Mouse (Mus musculus) stomach, embryonic 15.5 days (tissue): ENCODE data around the gene Mrps5. TPM values are rescaled to one million over a fixed set of nuclear protein-coding genes. Genes with fewer than 3 reads are reported as not detected.

Experiments used
- ATAC-seq: fragments of 200-750 bp; cut with Nextera tagmentation; 2 replicates; pipeline ENCODE4 v1.8.0; 2017; ENCODE audit warnings: low read depth, moderate number of reproducible peaks, moderate TSS enrichment; ENCODE audit not compliant: insufficient read depth, low FRiP score
- H3K27ac ChIP-seq: fragments of 300-500 bp; sonication (generic); 2 replicates; pipeline ENCODE4 v1.5.1; 2015; ENCODE audit warnings: mild to moderate bottlenecking, inconsistent platforms
- H3K27me3 ChIP-seq: fragments of 300-500 bp; sonication (generic); replicated peaks from 2 replicates; pipeline ENCODE4 v1.6.1; 2015; ENCODE audit warnings: inconsistent platforms
- H3K36me3 ChIP-seq: fragments of 300-500 bp; sonication (generic); 2 replicates; pipeline ENCODE4 v1.6.1; 2015; ENCODE audit warnings: inconsistent platforms
- H3K4me1 ChIP-seq: fragments of 300-500 bp; sonication (generic); 2 replicates; pipeline ENCODE4 v1.6.1; 2015; ENCODE audit warnings: inconsistent platforms
- H3K4me2 ChIP-seq: fragments of 300-500 bp; sonication (generic); 2 replicates; pipeline ENCODE4 v1.6.1; 2015; ENCODE audit warnings: mild to moderate bottlenecking, inconsistent platforms
- H3K4me3 ChIP-seq: fragments of 300-500 bp; sonication (generic); replicated peaks from 2 replicates; pipeline ENCODE4 v1.5.1; 2015; ENCODE audit warnings: inconsistent platforms
- H3K9ac ChIP-seq: fragments of 300-500 bp; sonication (generic); 2 replicates; pipeline ENCODE4 v1.6.1; 2015; ENCODE audit warnings: inconsistent platforms
- H3K9me3 ChIP-seq: fragments of 300-500 bp; sonication (generic); 2 replicates; pipeline ENCODE4 v1.6.1; 2016; ENCODE audit warnings: inconsistent platforms
- WGBS: fragments of 180-500 bp; shearing (Covaris S2); methylation state at CpG from one replicate; pipeline ENCODE4 v1.1.7; 2015; 5-methylcytosine and 5-hydroxymethylcytosine counted together
- polyA plus RNA-seq: library from polyadenylated mRNA; unstranded; fragments of >200 nt; fragmentation: Nextera tagmentation; extraction: Ambion mirVana; gene quantifications from 2 replicates; pipeline ENCODE4 v1.2.1, GENCODE M21; 2015

The Mrps5 gene
- polyA plus RNA-seq, 1 experiment from 2014 or later, result 127 TPM

DNA sequence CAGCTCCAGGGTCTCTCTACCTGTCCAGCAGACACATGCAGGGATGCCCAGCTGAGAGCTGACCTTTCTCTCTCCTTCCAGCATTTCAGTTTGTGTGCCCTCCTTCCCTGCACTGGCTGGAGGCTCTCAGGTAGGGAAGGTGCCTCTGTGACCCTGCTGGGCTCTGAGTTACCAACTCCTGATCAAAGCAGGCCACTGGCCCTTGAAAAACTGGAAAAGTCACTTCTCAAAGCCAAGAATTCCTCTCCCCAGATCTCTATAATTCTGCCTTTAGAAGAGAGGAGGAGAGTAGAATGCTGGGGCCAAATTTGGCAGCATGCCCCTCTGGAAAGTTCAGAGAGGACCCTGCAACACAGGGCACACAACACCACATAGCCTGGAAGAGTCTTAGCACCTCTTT lies 65.3 kb downstream of the Mrps5 start:
- H3K27ac ChIP-seq, result no peak overlapping the region
- ATAC-seq, result no peak
- no peak overlapping the region for H3K9ac ChIP-seq
- H3K27me3 ChIP-seq, result peaks cover 38% of the 10 kb centered on the region
- no peaks in the 10 kb centered on the region for H3K9me3 ChIP-seq
- H3K36me3 ChIP-seq, result no peaks in the 10 kb centered on the region
- no peak overlapping the region for H3K4me3 ChIP-seq
- peaks cover 8% of the 10 kb centered on the region; the same call in 1 of the 2 replicates for H3K4me1 ChIP-seq
- no peak overlapping the region for H3K4me2 ChIP-seq

DNA sequence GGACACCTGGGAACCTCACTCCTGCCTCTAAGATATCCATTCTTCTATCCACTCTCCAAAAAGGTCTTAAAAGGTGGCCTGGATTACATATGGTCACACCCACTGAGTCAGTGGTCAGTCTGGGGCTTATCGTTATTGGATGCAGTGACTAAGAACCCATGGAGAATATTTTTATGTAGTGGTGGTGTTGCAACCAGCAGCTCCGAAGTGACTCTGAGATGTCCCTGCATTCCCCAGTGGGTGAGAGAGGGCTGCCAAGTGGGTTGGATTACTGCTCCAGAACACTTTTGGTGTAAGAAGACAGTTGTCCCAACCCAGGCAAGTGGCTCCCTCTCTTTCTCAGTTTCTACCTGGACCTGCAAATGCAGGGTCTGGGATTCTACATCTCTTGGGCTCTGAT lies 65.8 kb downstream of the Mrps5 start:
- H3K4me3 ChIP-seq, result no peak overlapping the region
- H3K9me3 ChIP-seq, result no peaks in the 10 kb centered on the region
- no peak overlapping the region for H3K4me2 ChIP-seq
- no peak for ATAC-seq
- no peak overlapping the region for H3K27ac ChIP-seq
- H3K27me3 ChIP-seq, result peaks cover 43% of the 10 kb centered on the region
- H3K9ac ChIP-seq, result no peak overlapping the region
- WGBS, result 84% methylated on average over 2 of the region's 2 CpGs
- peaks cover 8% of the 10 kb centered on the region; the same call in 1 of the 2 replicates for H3K4me1 ChIP-seq
- H3K36me3 ChIP-seq, result no peaks in the 10 kb centered on the region

DNA sequence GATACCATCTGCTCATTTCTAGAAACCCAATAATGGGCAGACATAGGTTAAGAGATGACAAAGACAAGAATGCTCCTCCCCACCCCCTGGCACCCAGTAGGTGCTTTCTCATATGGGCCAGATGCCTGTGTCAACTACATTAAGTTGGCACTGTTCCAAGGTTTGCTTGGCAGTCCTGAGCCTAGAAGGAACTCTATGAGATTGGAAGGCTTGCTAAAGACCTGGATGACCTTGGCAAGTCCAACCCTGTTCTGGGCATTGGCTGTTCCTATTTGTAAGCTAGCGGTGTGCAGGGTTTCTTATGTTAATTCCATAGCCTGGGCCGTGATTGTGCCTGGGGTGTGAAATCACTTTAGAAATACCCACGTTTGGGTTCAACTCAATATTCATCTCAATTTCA lies 67.8 kb downstream of the Mrps5 start:
- H3K9me3 ChIP-seq, result no peaks in the 10 kb centered on the region
- H3K4me1 ChIP-seq, result peaks cover 8% of the 10 kb centered on the region; the same call in 1 of the 2 replicates
- ATAC-seq, result no peak
- H3K4me2 ChIP-seq, result 0 out of 2 replicates have a peak overlapping the region, but pooled peaks have one; percentile 89
- peaks cover 44% of the 10 kb centered on the region for H3K27me3 ChIP-seq
- no peak overlapping the region for H3K4me3 ChIP-seq
- H3K9ac ChIP-seq, result no peak overlapping the region
- H3K27ac ChIP-seq, result no peak overlapping the region
- WGBS, result 58% methylated on average over 3 of the region's 3 CpGs
- H3K36me3 ChIP-seq, result no peaks in the 10 kb centered on the region

DNA sequence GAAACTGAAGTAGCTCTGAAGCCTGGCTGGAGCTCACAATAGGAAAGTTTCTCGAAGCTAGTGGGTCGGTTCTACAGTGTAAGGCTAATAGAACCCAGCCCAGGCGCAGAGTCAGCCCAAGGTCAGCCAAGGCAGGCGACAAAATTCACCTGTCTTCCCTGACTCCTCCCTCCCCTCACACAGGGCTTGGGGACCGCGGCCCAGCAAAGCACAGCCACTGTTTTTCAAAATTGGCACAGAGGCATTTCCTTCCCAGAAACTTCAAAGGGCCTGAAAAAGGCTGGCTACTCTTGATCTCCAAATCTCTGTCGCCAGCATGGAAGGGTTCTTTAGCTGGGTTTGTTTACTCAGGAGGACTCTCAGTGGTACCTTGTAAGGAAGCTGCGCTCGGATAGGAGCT lies 68.4 kb downstream of the Mrps5 start:
- Histone ChIP-seq H3K4me2 (peak overlapping the region; percentile 89), H3K9ac (no peak overlapping the region), H3K36me3 (no peaks in the 10 kb centered on the region), H3K4me3 (peak overlapping the region; percentile 45), H3K27ac (no peak overlapping the region), H3K9me3 (no peaks in the 10 kb centered on the region), H3K27me3 (peaks cover 44% of the 10 kb centered on the region), H3K4me1 (peaks cover 8% of the 10 kb centered on the region; the same call in 1 of the 2 replicates)
- 6% methylated on average over 9 of the region's 9 CpGs for WGBS
- ATAC-seq, result no peak

- peak within 1 kb of the TSS; percentile 89 for H3K4me2 ChIP-seq
- no peak within 1 kb of the TSS for H3K27ac ChIP-seq
- peak within 1 kb of the TSS; percentile 45 for H3K4me3 ChIP-seq
- no peak for ATAC-seq
- peak within 1 kb of the TSS; percentile 16; the same call in 1 of the 2 replicates for H3K9ac ChIP-seq
- WGBS, result 1% methylated on average over 43 of the region's 43 CpGs
- no peaks in the 10 kb centered on the region for H3K9me3 ChIP-seq
- peaks cover 44% of the 10 kb centered on the region for H3K27me3 ChIP-seq
- no peaks in the 10 kb centered on the region for H3K36me3 ChIP-seq
- H3K4me1 ChIP-seq, result peaks cover 8% of the 10 kb centered on the region; the same call in 1 of the 2 replicates
Measured at GRCm38 (mm10) chr2:127656086-127656720, 69.2 kb downstream of the Mrps5 start, which contains the start of gene Mal. TSS of gene Mal (minus strand) at chr2:127656695.

Other genes starting within 250 kb of the Mrps5 start
- not detected in 2 replicates for gene Astl, start 248.6 kb upstream of the Mrps5 start, polyA plus RNA-seq
- 2.6 and 3.2 TPM in 2 replicates for gene Adra2b, start 224.0 kb upstream of the Mrps5 start, polyA plus RNA-seq
- 0.15 and 0.30 TPM in 2 replicates for gene Gpat2, start 162.0 kb upstream of the Mrps5 start, polyA plus RNA-seq
- 24.6 and 25.2 TPM in 2 replicates for gene Fahd2a, start 142.7 kb upstream of the Mrps5 start, polyA plus RNA-seq
- 2.5 and 3.0 TPM in 2 replicates for gene Kcnip3, start 65.1 kb upstream of the Mrps5 start, polyA plus RNA-seq
- 10.4 and 11.4 TPM in 2 replicates for gene Prom2, start 45.8 kb upstream of the Mrps5 start, polyA plus RNA-seq
- gene Zfp661, start 128 bp upstream of the Mrps5 start, polyA plus RNA-seq, result 4.0 and 4.3 TPM in 2 replicates
- 26.4 and 62.1 TPM in 2 replicates for gene Mal, start 69.5 kb downstream of the Mrps5 start, polyA plus RNA-seq
- gene Mall, start 142.7 kb downstream of the Mrps5 start, polyA plus RNA-seq, result 19.2 and 24.9 TPM in 2 replicates
- 24.9 and 25.0 TPM in 2 replicates for gene Nphp1, start 201.7 kb downstream of the Mrps5 start, polyA plus RNA-seq
- gene Mtln, start 205.3 kb downstream of the Mrps5 start, polyA plus RNA-seq, result 39.1 and 43.5 TPM in 2 replicates
- 36.9 and 45.5 TPM in 2 replicates for gene Bub1, start 244.6 kb downstream of the Mrps5 start, polyA plus RNA-seq